Mouse (Mus musculus): ENCODE measurements around the gene Bcl2.
"Not testable (repeated sequence)": the region's sequence is repeated elsewhere in the genome, so short reads cannot be mapped to it uniquely, and the experiment has no call there.

Gene Bcl2

DNA sequence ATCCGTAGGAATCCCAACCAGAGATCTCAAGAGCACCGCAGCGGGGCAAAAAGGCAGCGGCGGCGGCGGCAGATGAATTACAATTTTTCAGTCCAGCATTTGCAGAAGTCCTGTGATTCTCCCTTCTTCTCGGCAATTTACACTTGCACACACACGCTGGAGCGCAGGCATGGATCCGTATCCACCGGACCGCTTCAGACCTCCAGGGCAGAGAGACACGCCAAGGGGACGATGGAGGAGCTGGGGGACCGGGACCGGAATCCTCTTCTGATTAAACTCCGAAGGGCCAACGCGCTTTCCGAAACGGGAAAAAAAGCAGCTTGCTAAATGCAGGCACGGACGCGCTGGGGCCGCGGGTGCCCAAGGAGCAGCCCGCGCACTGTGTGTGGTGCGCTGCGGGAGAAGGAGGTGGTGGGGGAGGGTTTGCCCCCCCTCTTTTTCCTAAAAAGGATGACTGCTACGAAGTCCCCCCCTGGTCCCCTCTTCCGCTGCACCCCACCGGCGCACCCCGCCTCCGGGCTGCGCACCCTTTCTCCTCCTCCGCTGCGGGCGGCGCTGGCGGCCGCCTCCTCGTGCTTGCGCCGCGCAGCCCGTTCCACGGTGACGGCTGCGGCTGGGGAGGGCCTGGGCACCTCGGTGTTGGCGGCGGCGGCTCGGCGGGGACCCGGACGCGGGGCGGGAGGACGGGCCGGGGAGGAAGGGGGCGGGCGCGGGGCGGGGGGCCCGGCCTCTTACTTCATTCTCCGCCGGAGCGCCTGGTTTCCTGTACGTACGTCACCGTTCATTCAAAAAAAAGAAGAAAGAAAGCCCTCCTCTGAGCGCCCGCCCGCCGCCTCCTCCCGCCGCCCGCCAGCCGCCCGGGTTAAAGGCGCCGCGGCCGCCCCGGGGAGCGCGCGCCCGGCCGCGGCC, at the start of gene Bcl2:
Gene Bcl2, minus strand, starts transcription at position 654 of the 909 bp plus-strand sequence.
- peak; percentile 77 to 86 for DNase-seq

DNA sequence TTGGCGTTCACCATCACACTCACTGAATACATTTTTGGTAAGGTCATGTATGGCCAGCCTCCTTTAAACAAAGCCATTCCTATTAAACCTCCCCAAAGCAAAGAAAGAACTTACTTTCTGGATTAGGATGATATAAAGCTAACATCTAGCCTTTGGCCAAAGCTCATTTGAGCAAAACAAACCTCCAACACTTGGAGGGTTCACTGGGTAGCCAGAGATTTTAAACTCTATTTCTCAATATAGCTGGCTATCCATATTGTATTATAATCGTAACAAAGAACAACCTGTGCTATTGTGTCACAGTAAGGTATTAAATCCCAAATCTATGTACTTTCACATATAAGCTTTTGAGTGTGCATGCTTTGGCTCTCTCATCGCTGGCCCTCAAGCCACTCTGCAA, 46.7 kb upstream of the Bcl2 start:
- DNase-seq, result no peak

DNA sequence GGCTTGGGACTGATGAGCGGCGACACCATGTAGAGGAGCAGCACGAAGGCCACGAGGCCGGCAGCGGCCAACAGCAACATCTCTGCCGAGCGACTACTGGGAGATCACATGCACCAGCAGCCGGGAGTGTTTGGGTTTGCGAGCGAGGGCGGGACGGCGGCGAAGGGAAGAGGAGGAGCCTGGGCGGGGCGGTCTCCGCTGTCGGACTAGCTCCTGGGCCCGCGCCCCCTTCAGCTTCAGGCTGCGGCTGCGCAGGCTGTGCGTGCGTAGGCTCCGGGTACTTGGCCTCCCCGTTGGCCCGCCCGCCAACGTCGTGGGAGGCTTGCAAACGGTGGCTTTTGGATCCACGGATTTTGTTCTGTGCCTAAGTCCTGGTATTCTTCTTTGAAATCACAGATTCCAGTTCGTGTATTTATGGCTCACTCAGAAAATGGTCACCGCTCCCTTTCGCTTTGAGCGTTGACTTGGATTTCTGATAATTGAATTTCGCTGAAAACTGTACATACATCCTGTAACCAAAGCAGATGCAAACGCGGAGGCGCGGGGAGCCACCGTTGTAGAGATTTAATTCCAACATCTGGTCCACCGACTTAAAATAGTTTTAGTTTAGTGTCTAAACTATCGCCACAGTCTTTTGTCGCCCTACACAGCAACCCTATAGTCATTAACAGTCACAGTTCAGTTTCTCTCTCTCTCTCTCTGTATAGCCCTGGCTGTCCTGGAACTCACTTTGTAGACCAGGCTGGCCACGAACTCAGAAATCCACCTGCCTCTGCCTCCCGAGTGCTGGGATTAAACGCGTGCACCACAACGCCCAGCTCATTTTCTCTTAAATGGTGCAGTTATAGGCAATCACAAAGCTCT, 45.7 kb upstream of the Bcl2 start, which contains the start of gene Kdsr:
Gene Kdsr, minus strand, starts transcription at position 156 of the 864 bp plus-strand sequence.
- DNase-seq, result peak; percentile 97 to 99

GRCm38 (mm10) chr1:106758734-106759571, 44.9 kb upstream of the Bcl2 start:
- DNase-seq, result peak; percentile 63 to 69

DNA sequence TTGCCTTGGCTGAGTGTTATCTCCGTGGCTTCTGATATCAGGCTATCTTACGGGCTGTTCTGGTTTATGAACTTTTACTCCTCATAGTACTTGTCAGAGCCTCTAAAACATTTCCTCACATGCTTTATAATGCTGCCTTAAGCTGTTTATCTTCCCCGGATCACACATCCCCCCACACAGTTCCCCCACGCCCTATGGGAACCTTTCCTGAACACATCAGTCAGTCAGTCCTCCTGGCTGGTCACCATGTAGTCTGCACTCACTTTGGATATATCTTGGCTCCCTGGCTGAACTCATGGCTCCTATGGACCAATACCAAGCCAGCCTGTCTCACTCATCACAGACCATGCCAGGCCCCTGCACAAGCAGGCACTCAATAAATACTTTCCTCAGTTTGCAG, 42.6 kb upstream of the Bcl2 start:
- peak in 1 of 2 experiments; percentile 25 for DNase-seq

DNA sequence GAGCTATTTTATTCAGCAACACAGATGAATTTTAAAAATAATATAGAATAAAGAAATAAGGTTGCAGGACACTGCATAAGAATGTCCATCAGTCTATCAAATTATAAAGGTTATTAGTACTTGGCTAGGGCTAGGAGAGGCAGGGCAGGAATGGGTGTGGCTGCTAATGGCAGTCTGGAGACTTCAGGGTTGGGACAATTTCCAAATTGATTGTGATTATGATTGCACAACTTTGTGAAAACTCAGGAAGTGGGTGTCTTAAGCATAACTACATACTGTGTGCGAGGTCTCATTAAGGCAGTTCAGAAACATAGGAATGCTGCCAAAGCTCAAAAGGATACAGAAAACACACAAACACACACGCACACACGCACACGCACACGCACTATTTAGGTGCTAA, 37.9 kb upstream of the Bcl2 start:
- DNase-seq, result no peak

- no peak for DNase-seq
Measured at GRCm38 (mm10) chr1:106750656-106751055, 36.6 kb upstream of the Bcl2 start.

- no peak for DNase-seq
Measured at GRCm38 (mm10) chr1:106748555-106749315, 34.7 kb upstream of the Bcl2 start.

DNA sequence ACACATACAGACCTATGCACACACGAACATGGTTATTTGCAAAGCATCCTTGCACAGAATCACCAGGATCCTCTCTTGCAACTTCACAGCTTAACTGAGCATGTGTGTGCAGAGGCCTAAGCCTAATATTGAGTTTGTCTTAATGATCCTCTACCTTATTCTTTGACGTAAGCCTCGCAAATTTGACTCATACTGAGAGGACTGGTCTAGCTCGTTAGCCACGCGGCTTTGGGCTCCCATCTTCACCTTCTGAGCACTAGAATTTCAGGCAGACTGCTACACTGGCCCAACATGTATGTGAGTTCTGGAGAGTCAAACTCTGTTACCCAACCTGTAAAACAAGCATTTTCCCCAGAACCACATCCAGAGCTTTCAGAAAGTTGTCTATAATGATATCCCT, 28.9 kb upstream of the Bcl2 start:
- DNase-seq, result no peak

DNA sequence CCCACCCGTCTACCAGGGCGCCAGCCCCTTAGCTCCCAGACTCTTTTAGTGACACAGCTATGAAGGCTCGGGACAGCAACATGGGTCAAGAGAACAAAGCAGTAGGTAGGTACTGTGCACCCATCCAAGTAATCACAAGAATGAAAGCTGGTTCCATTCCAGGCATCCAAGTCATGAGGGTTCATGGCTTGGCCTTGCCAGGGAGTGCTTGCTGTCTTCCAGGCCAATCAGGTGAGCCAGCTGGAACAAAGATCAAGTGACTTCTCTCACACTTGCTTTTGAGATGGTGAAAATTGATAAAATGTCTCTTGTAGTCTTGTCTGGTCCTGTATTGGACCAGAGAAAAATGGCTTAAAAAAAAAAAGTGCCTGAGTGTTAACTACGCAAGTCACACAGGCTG, 26.7 kb upstream of the Bcl2 start:
- DNase-seq, result no peak

DNA sequence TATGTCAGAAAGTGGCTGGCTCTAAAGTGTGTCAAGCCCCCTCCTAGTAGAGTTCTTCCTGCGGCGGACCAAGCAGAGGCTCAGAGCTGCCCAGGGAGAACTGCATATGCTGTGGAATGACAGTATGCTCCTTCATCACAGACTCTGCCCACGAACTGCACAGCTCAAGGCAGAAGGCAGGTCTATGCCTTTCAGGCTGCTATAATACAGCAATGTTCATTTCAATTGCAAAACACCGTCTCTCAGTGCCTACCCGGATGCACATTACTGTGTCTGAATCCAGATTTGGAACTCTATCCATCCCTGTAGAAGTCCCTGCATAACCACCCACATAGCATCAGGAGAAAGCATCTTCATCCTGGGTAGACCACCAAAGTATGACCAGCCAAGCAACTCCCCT, 25.7 kb upstream of the Bcl2 start:
- no peak for DNase-seq

GRCm38 (mm10) chr1:106738092-106738491, 24.0 kb upstream of the Bcl2 start:
- peak in 1 of 2 experiments; percentile 13 for DNase-seq

- no peak for DNase-seq
Measured at GRCm38 (mm10) chr1:106736211-106736610, 22.1 kb upstream of the Bcl2 start.

DNA sequence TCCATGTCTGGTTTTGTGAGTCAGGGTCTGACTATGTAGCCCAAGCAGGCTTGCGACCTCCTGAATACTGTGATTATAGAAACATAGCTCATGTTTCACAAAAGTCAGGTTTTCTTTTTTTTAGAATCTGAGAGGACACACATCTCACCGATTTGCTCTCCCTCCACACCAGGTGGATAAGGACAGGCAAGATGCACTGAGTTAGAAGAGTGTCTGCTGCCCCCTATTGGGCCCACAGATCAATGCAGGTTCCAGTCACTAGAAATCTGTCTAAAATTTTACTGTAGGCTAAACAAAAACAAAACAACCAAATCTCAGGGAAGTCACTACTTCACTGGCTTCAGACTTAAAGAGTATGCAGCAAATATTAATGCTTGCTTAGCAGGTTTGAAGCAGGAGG, 21.5 kb upstream of the Bcl2 start:
- peak; percentile 58 to 68 for DNase-seq

DNA sequence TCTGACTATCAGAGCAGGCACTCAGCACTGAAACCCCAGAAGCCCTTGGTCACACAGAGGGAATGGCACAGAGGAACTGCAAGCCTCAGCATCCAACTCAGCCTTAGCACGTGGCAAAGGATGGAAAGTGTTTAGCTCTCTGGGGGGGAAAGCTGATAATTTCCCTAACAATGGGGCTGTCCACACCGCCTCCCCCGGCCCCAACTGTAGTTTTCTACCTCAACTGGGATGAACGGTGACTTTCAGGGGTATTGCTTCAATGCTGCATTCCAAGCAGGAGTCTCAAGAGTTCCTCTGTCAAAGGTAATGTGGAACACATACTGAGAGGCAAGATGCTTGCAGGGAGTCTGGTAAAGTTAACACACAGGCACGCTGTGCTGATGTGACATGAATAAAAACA, 8.0 kb upstream of the Bcl2 start:
- DNase-seq, result no peak

DNA sequence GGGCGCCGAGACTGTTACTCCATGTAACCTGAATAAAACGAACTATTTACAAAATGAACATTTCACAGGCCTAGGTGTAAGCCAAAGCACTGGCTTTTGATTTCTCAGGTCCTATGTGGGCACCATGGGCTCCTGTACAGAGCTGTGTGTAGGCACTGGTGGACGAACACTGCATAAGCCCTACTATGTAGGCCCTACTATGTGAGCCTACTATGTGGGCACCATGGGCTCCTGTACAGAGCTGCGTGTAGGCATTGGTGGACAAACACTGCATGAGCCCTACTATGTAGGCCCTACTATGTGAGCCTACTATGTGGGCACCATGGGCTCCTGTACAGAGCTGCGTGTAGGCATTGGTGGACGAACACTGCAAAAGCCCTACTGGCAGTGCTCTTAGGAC, 3.7 kb upstream of the Bcl2 start:
- DNase-seq, result not testable (repeated sequence)

- peak; percentile 92 to 93 for DNase-seq
Measured at GRCm38 (mm10) chr1:106717071-106717601, 3.1 kb upstream of the Bcl2 start.

DNA sequence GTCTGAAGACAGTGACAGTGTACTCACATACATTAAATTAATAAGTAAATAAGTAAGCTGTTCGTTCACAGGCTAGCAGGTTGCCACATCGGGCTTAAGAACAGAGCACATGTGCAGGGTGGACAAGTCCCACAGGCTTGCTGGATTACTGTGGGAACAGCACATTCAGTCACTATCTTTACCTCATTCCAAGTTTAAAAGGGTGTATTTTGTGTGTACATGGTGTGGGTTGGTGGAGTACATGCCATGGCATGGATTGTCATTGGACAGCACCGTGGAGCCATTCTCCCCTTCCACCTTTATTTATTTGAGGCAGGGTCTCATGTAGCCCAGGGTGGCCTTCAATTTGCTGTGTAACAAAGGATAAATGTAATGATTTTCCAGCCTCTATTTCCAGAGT, 2.1 kb upstream of the Bcl2 start:
- DNase-seq, result no peak

GRCm38 (mm10) chr1:106715111-106716083, 1.3 kb upstream of the Bcl2 start:
- DNase-seq, result no peak

GRCm38 (mm10) chr1:106714530-106714981, 482 bp upstream of the Bcl2 start:
- no peak for DNase-seq

All from kidney, postnatal 4 days (tissue).